Mouse (Mus musculus): Measurements from ENCODE around the gene Cyp2c68. TPM values are rescaled to one million over a fixed set of nuclear protein-coding genes. Genes with fewer than 3 reads are reported as not detected.
"Not testable (repeated sequence)": the region's sequence is repeated elsewhere in the genome, so short reads cannot be mapped to it uniquely, and the experiment has no call there.

The Cyp2c68 gene
- not detected for total RNA-seq (2021)
- long read RNA-seq, experiment 1 = 0 reads
- long read RNA-seq, experiment 2 = 0 reads

- intact Hi-C loops (cut with DNase I; ENCODE audit: low total_unique reads) = no loop called here
- no peak for DNase-seq
These were observed at the start of gene Cyp2c68 for GRCm38 (mm10) chr19:39740920-39741319. Gene Cyp2c68 (minus strand): TSS chr19:39741054.

- DNase-seq; intact Hi-C loops (cut with DNase I; ENCODE audit: low total_unique reads): not testable (repeated sequence)
These were observed 44.6 kb upstream of the Cyp2c68 start for GRCm38 (mm10) chr19:39785458-39785857.

GRCm38 (mm10) chr19:39745357-39745756 lies 4.5 kb upstream of the Cyp2c68 start:
- intact Hi-C loops (cut with DNase I; ENCODE audit: low total_unique reads) = no loop called here
- DNase-seq = no peak

- DNase-seq; intact Hi-C loops (cut with DNase I; ENCODE audit: low total_unique reads): not testable (repeated sequence)
These were observed 3.5 kb upstream of the Cyp2c68 start for GRCm38 (mm10) chr19:39744361-39744760.

- intact Hi-C loops (cut with DNase I; ENCODE audit: low total_unique reads); DNase-seq: not testable (repeated sequence)
These were observed 29.7 kb downstream of the Cyp2c68 start for GRCm38 (mm10) chr19:39711116-39711515.

GRCm38 (mm10) chr19:39665650-39666049 lies 75.2 kb downstream of the Cyp2c68 start:
- DNase-seq; intact Hi-C loops (cut with DNase I; ENCODE audit: low total_unique reads): not testable (repeated sequence)

- intact Hi-C loops (cut with DNase I; ENCODE audit: low total_unique reads) = no loop called here
- DNase-seq = no peak
These were observed 88.5 kb downstream of the Cyp2c68 start for GRCm38 (mm10) chr19:39652381-39652780.

GRCm38 (mm10) chr19:39648938-39649337 lies 91.9 kb downstream of the Cyp2c68 start, which contains the start of gene Cyp2c67:
Gene Cyp2c67 (minus strand): TSS chr19:39649051.
- no peak for DNase-seq
- intact Hi-C loops (cut with DNase I; ENCODE audit: low total_unique reads) = no loop called here

GRCm38 (mm10) chr19:39647519-39647918 lies 93.3 kb downstream of the Cyp2c68 start:
- DNase-seq = no peak
- intact Hi-C loops (cut with DNase I; ENCODE audit: low total_unique reads) = no loop called here

GRCm38 (mm10) chr19:39644551-39644950 lies 96.3 kb downstream of the Cyp2c68 start:
- DNase-seq; intact Hi-C loops (cut with DNase I; ENCODE audit: low total_unique reads): not testable (repeated sequence)

Other genes with a start within 250 kb of the Cyp2c68 start
- gene Cyp2c39, start 230.2 kb downstream of the Cyp2c68 start, total RNA-seq (2021) = not detected
- not detected for gene Cyp2c67, start 92.0 kb downstream of the Cyp2c68 start, total RNA-seq (2021)
- gene Cyp2c40, start 71.8 kb upstream of the Cyp2c68 start, total RNA-seq (2021) = not detected
- not detected for gene Cyp2c69, start 145.7 kb upstream of the Cyp2c68 start, total RNA-seq (2021)